Mouse (Mus musculus): Measurements from ENCODE around the gene Cd160.
A peak's percentile ranks its signal among the peaks of the same experiment; 100 is the strongest.

The Cd160 gene

GRCm38 (mm10) chr3:96828984-96829383 lies at the start of gene Cd160, which contains the start of gene Pdzk1:
Gene Cd160, minus strand, starts transcription at chr3:96829351.
Gene Pdzk1, plus strand, starts transcription at chr3:96829284.
- DNase-seq (ENCODE audit: low spot score in 2 of 2), result no peak

GRCm38 (mm10) chr3:96874808-96875571 lies 45.8 kb upstream of the Cd160 start:
- no peak for DNase-seq (ENCODE audit: low spot score in 2 of 2)

- DNase-seq (ENCODE audit: low spot score in 2 of 2), result no peak
These were observed 43.4 kb upstream of the Cd160 start for GRCm38 (mm10) chr3:96872501-96872900.

- no peak for DNase-seq (ENCODE audit: low spot score in 2 of 2)
These were observed 41.9 kb upstream of the Cd160 start for GRCm38 (mm10) chr3:96871070-96871469.

- peak; percentile 39 for DNase-seq (ENCODE audit: low spot score in 2 of 2)
These were observed 41.1 kb upstream of the Cd160 start for GRCm38 (mm10) chr3:96870270-96870669.

- DNase-seq (ENCODE audit: low spot score in 2 of 2), result no peak
These were observed 39.9 kb upstream of the Cd160 start for GRCm38 (mm10) chr3:96869091-96869490.

GRCm38 (mm10) chr3:96868566-96868965 lies 39.4 kb upstream of the Cd160 start:
- DNase-seq (ENCODE audit: low spot score in 2 of 2), result no peak

- no peak for DNase-seq (ENCODE audit: low spot score in 2 of 2)
These were observed 38.7 kb upstream of the Cd160 start for GRCm38 (mm10) chr3:96867863-96868262.

- DNase-seq (ENCODE audit: low spot score in 2 of 2), result no peak
These were observed 31.3 kb upstream of the Cd160 start for GRCm38 (mm10) chr3:96860498-96860897.

GRCm38 (mm10) chr3:96855833-96856232 lies 26.7 kb upstream of the Cd160 start:
- no peak for DNase-seq (ENCODE audit: low spot score in 2 of 2)

- no peak for DNase-seq (ENCODE audit: low spot score in 2 of 2)
These were observed 25.2 kb upstream of the Cd160 start for GRCm38 (mm10) chr3:96854376-96854775.

- no peak for DNase-seq (ENCODE audit: low spot score in 2 of 2)
These were observed 23.4 kb upstream of the Cd160 start for GRCm38 (mm10) chr3:96852561-96852960.

GRCm38 (mm10) chr3:96849168-96849727 lies 20.1 kb upstream of the Cd160 start:
- DNase-seq (ENCODE audit: low spot score in 2 of 2), result no peak

- peak in 1 of 2 experiments; percentile 23 for DNase-seq (ENCODE audit: low spot score in 2 of 2)
These were observed 19.3 kb upstream of the Cd160 start for GRCm38 (mm10) chr3:96848470-96848869.

GRCm38 (mm10) chr3:96847661-96848060 lies 18.5 kb upstream of the Cd160 start:
- no peak for DNase-seq (ENCODE audit: low spot score in 2 of 2)

GRCm38 (mm10) chr3:96846985-96847384 lies 17.8 kb upstream of the Cd160 start:
- no peak for DNase-seq (ENCODE audit: low spot score in 2 of 2)

GRCm38 (mm10) chr3:96845806-96846205 lies 16.7 kb upstream of the Cd160 start:
- DNase-seq (ENCODE audit: low spot score in 2 of 2), result no peak

- no peak for DNase-seq (ENCODE audit: low spot score in 2 of 2)
These were observed 16.0 kb upstream of the Cd160 start for GRCm38 (mm10) chr3:96845191-96845590.

- DNase-seq (ENCODE audit: low spot score in 2 of 2), result no peak
These were observed 10.0 kb upstream of the Cd160 start for GRCm38 (mm10) chr3:96838996-96839645.

GRCm38 (mm10) chr3:96836414-96836813 lies 7.3 kb upstream of the Cd160 start:
- no peak for DNase-seq (ENCODE audit: low spot score in 2 of 2)

- no peak for DNase-seq (ENCODE audit: low spot score in 2 of 2)
These were observed 5.6 kb upstream of the Cd160 start for GRCm38 (mm10) chr3:96834587-96835348.

GRCm38 (mm10) chr3:96832930-96833329 lies 3.8 kb upstream of the Cd160 start:
- DNase-seq (ENCODE audit: low spot score in 2 of 2), result no peak
